Mouse (Mus musculus) layer of hippocampus, adult 9-10 months (tissue): ENCODE data around the gene Hspa5.
"Not testable (repeated sequence)": the region's sequence is repeated elsewhere in the genome, so short reads cannot be mapped to it uniquely, and the experiment has no call there.

Source experiments
- DNase-seq: peaks from one replicate; pipeline ENCODE4 v3.0.0; 2022; ENCODE audit warnings: low spot score

Gene Hspa5

GRCm38 (mm10) chr2:34771368-34772226 lies at the start of gene Hspa5:
Gene Hspa5 (plus strand): TSS chr2:34771970.
- DNase-seq, result peak; percentile 99

DNA sequence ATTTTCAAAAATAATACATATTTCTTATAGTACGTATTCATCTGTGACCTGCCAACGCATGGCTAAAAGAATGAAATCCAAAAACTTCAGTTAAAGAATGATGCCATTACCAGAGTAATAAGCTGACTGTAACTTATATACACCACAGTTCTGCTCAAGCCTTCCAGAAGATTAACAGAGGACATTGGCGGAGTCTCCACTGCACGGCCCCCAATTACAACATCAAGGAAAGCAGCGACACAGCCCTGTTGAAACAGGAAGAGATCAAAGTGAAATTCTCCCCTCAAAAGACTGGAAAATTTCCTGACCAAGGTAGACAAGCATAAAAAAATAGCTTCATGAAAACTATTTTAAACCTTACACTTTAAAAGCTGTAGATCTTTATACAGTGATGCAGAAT lies 46.5 kb upstream of the Hspa5 start:
- no peak for DNase-seq

DNA sequence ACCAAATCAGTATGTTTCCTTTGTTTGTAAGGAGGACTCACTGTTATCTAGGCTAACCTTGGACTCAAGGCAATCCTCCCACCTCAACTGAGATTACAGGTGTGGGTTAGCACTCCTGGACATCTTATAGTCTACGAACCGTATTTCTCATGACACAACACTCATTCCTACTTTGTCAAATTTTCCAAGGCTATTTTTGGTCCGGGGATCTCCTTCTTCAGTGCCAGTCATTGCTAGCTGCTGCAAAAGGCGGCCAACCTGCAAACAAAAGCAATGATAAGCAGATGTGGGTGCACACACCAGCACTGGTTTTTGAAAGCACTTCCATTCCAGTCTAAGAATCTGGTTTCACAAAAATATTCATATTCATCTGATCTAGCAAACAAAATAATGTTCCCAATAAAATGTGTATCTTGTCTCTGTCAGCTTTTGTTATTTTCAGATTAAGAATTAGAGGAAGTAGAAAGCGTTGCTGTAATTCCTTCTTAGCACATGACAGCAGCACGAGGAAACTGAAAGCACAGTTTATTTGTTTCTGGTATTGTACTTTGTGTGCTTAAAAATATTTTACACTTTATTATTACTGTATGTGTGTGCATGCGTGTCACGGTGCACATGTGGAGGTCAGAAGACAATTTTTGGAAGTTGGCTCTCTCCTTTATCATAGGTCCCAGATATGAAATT lies 44.6 kb upstream of the Hspa5 start:
- DNase-seq, result no peak

DNA sequence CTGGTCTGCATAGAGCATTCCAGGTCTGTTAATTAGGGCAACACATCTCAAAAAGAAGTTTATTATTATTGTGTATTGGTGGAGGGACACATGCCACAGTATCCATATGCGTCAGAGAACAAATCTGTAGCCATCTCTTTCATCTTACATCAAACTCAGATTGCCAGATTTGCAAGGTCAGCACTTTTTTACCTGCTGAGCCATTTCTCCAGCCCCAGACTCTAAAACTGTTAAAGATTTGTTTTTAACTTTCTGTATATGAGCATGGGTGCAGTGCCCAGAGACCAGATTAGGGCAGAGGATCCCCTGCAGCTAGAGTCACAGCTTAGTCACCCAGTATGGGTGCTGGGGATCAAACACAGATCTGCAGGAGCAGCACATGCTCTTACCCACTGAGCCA lies 35.1 kb upstream of the Hspa5 start:
- no peak for DNase-seq

GRCm38 (mm10) chr2:34737911-34738310 lies 33.9 kb upstream of the Hspa5 start:
- no peak for DNase-seq

- no peak for DNase-seq
Measured at GRCm38 (mm10) chr2:34739684-34740391, 31.9 kb upstream of the Hspa5 start.

DNA sequence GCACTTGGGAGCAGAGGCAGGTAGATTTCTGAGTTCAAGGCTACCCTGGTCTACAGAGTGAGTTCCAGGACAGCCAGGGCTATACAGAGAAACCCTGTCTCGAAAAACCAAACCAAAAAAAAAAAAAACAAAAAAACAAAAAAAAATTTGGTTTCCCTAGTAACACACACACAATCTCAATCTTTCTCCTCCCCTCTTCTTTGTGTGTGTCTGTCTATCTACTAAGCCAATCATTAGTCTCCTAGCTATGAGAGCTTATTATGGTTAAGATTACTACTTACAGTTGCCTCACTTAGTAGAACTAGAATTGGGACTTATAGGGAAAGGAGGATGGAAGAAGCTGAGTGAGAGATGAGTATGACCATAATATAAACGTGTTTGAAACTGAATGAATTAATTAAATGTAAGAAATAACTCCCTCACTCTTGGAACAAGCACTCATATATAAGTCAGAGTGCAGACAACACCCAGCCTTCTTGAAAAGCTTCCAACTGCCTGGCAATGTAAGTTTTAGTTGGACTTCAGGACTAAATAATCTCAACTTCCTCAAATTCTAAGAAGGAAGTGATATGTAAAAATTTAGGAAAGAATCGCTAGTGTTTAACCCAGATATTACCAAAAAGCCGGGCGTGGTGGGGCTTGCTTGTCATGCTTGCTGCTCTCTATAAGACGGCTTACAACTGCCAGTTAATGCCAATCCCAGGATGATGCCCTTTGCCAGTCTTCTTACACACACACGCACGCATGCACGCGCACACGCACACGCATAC lies 30.2 kb upstream of the Hspa5 start:
- DNase-seq, result no peak

GRCm38 (mm10) chr2:34742675-34743074 lies 29.1 kb upstream of the Hspa5 start:
- DNase-seq, result no peak

GRCm38 (mm10) chr2:34744476-34744875 lies 27.3 kb upstream of the Hspa5 start:
- DNase-seq, result no peak

GRCm38 (mm10) chr2:34745673-34746072 lies 26.1 kb upstream of the Hspa5 start:
- no peak for DNase-seq

DNA sequence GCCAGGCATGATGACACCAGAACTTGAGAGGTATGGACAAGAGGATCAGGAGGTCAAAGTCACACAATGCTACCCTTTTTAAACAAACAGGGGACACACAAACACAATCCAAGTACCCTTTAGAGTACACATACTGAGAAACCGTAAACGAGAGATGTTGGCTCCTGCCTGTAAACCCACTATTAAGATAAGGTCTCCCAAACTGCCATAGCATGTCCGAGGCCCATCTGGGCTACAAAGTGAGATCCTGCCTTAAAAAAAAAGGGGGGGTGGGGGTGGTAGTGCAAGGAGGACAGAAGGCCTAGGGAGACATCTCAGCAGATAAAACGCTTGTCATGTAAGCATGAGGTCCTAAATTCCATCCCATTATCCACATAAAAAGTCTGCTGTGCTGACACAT lies 23.3 kb upstream of the Hspa5 start:
- DNase-seq, result no peak

DNA sequence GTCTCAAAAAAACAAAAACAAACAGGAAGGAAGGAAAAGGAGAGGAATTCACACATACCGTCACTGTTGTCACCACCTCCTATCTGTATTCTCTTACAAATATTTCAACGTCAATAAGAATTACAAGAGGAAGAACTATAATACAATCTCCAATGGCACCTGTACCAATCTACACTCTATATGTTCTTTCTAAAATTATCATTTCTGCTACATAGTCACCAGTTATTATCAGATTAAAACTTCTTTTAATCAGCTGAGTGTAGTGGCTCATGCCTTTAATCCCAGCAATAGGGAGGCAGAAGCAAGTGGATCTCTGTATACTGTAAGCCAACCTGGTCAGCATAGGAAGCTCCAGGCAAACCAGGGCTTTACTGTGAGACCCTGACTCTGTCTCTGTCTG lies 21.5 kb upstream of the Hspa5 start:
- DNase-seq, result no peak

DNA sequence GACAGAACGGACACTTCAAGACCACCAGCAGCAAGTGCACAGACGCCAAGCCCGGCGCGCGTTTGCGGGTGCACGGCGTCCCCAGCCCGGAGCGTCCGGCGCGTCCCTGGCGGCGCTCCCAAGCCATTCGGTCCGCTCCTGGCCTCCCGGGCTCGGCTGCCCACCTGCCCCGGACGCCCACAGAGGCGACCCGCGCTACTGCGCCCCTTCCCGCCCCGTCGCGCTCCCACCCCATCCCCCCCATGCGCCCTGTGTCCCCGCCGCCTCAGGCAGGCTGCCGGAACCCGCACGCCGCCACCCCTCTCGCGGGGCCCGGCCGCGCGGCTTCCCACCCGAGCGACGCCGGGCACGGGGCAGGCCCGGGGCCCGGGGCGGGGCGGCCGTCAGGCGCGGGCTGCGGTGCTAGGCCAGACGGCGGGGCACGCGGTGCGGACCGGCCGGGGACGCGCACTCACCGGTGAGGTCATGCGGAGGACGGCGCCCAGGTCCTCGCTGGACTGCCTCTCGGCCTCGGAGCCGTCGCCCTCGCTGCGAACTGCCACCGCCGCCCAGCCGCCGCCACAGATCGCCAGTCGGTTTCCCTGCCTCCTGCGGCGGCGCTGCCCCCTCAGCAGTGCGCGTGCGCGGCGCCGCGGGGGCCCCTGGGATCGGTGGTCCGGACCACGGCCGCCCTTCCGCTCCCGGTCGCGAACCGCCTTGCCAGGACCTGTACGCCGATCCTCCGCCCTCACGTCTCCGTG lies 17.8 kb upstream of the Hspa5 start:
- no peak for DNase-seq

- no peak for DNase-seq
Measured at GRCm38 (mm10) chr2:34754551-34755358, 17.0 kb upstream of the Hspa5 start, which contains the start of gene Gapvd1. Gene Gapvd1 (minus strand): TSS chr2:34755232.

GRCm38 (mm10) chr2:34757341-34757740 lies 14.4 kb upstream of the Hspa5 start:
- no peak for DNase-seq

DNA sequence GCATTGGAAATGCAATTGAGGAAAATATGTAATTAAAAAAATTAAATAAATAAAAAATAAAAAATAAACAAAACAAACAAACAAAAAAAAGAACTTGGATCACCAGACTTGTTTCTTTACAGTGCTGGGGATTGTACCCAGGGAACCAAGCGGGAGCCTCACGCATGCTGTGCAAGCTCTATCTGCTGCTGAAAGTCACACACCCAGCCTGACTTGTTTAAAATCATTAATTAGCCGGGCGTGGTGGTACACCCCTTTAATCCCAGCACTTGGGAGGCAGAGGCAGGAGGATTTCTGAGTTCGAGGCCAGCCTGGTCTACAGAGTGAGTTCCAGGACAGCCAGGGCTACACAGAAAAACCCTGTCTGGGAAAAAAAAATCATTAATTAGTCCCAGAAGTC lies 10.5 kb upstream of the Hspa5 start:
- not testable (repeated sequence) for DNase-seq

DNA sequence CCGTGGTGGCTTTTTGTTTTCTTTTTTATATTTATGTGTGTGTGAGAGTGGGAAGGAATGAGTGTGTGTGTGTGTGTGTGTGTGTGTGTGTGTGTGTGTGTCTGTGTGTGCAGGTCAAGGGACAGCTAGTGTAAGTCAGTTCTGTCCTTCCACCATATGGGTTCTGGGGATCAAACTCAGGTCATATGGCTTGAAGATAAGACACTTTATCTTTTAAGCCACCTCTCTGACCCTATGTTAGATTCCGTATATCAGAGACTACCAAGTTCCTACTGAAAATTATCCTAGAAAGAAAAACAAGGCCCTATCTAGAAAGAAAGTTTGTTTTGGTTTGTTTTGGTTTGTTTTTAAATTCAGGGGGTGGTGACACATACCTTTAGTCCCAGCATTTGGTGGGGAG lies 9.6 kb upstream of the Hspa5 start:
- DNase-seq, result no peak

GRCm38 (mm10) chr2:34762872-34763271 lies 8.9 kb upstream of the Hspa5 start:
- DNase-seq, result no peak

DNA sequence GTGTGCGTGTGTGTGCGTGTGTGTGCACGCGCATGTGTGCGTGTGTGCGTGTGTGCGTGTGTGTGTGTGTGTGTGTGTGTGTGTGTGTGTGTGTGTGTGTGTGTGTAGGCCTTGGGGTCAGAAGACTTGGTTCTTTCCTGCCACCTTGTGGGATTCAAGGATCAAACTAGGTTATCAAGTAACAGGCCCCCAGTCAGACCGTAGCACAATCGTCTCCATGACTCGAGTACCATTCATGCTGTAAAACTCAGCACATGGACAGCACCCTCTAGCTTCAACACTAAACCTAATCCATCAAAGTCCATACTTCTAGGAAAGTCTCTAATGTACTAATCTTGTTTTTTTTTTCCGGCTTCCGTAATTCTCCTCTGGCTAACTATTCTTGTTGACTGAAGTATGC lies 7.0 kb upstream of the Hspa5 start:
- no peak for DNase-seq

GRCm38 (mm10) chr2:34770049-34770448 lies 1.7 kb upstream of the Hspa5 start:
- no peak for DNase-seq
